Mouse (Mus musculus) bone marrow macrophage, adult 2 months (primary cell): ENCODE results near the gene Plvap. TPM values are rescaled to one million over a fixed set of nuclear protein-coding genes. Genes with fewer than 3 reads are reported as not detected.
"Not testable (repeated sequence)": the region's sequence is repeated elsewhere in the genome, so short reads cannot be mapped to it uniquely, and the experiment has no call there.

Experiments
- H3K27ac ChIP-seq: 2 replicates; pipeline ENCODE4 v1.5.1; 2012; ENCODE audit warnings: low read depth, low read length; ENCODE audit not compliant: insufficient read depth
- H3K4me1 ChIP-seq: 2 replicates; pipeline ENCODE4 v1.6.1; 2012; ENCODE audit warnings: low read length; ENCODE audit not compliant: control insufficient read depth, insufficient read depth
- H3K4me3 ChIP-seq: 2 replicates; pipeline ENCODE4 v1.5.1; 2012; ENCODE audit warnings: mild to moderate bottlenecking, low read length, moderate library complexity; ENCODE audit not compliant: insufficient read depth
- CTCF ChIP-seq: IDR thresholded peaks from 2 replicates; pipeline ENCODE4 v1.5.1; 2012; ENCODE audit warnings: low read depth, mild to moderate bottlenecking, low read length, moderate library complexity
- POLR2A ChIP-seq: IDR thresholded peaks from 2 replicates; pipeline ENCODE4 v1.6.1; 2012; ENCODE audit warnings: mild to moderate bottlenecking, low read depth, low read length, borderline replicate concordance
- polyA plus RNA-seq: library from polyadenylated mRNA; stranded (reverse); fragments of >200 nt; gene quantifications from 2 replicates; pipeline ENCODE4 v1.2.4, GENCODE M21; 2012; ENCODE audit not compliant: missing spikeins, insufficient read depth, insufficient read length

Plvap gene
- polyA plus RNA-seq, 1 experiment, result not detected

DNA sequence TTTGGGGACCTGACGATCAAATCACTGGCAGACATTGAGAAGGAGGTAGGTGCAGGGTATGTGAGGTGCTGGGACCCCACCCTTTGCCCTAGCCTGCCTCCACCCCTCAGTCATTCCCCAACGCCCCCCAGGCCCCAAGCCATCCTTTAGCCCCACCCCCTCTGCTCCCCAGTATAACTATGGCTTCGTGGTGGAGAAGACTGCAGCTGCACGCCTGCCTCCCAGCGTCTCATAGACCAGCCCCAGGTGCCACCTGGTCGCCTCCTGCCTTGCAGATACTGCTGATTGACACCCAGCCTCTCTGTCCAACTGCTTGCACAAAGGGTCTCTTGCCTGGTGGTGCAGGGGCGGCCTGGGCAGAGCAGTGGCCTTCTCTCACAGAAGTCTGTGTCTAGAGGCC, 36.0 kb upstream of the Plvap start:
- TF ChIP-seq POLR2A (no peak), CTCF (no peak)
- no peak overlapping the region for H3K4me3 ChIP-seq
- peaks cover 4% of the 10 kb centered on the region for H3K4me1 ChIP-seq
- H3K27ac ChIP-seq, result no peak overlapping the region

GRCm38 (mm10) chr8:71545053-71545452, 33.5 kb upstream of the Plvap start:
- TF ChIP-seq POLR2A (no peak), CTCF (no peak)
- no peak overlapping the region for H3K4me3 ChIP-seq
- peaks cover 15% of the 10 kb centered on the region for H3K4me1 ChIP-seq
- H3K27ac ChIP-seq, result no peak overlapping the region

DNA sequence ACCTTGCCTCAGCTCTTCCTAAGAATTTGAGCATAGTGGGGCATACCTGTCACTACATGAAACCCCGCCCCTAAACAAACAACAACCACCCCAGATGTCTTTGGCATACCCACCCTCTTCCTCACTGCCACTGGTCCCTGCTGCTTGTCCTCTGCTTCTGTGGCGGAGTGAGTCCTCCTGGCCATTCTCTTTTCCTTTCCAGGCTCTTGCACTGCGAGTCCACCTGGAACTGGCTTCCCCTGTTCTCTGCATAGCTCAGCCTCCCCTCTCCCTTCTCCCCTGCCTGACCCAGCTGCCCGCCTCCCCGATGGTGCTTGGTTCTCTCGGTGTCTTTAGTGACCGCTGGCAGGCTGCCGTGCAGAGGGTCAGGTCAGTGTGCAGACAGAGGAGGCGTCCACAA, 32.2 kb upstream of the Plvap start:
- TF ChIP-seq CTCF (no peak), POLR2A (no peak)
- peaks cover 15% of the 10 kb centered on the region for H3K4me1 ChIP-seq
- H3K27ac ChIP-seq, result no peak overlapping the region
- H3K4me3 ChIP-seq, result peak overlapping the region; percentile 93

- peak within 1 kb of the TSS; percentile 58 for H3K27ac ChIP-seq
- TF ChIP-seq CTCF, result no peak
- TF ChIP-seq POLR2A, result no peak
- peak within 1 kb of the TSS; percentile 93 for H3K4me3 ChIP-seq
- H3K4me1 ChIP-seq, result peaks cover 22% of the 10 kb centered on the region
These were observed 31.2 kb upstream of the Plvap start, which contains the start of gene Mvb12a for GRCm38 (mm10) chr8:71542632-71543343. Gene Mvb12a (plus strand): TSS chr8:71542922.

DNA sequence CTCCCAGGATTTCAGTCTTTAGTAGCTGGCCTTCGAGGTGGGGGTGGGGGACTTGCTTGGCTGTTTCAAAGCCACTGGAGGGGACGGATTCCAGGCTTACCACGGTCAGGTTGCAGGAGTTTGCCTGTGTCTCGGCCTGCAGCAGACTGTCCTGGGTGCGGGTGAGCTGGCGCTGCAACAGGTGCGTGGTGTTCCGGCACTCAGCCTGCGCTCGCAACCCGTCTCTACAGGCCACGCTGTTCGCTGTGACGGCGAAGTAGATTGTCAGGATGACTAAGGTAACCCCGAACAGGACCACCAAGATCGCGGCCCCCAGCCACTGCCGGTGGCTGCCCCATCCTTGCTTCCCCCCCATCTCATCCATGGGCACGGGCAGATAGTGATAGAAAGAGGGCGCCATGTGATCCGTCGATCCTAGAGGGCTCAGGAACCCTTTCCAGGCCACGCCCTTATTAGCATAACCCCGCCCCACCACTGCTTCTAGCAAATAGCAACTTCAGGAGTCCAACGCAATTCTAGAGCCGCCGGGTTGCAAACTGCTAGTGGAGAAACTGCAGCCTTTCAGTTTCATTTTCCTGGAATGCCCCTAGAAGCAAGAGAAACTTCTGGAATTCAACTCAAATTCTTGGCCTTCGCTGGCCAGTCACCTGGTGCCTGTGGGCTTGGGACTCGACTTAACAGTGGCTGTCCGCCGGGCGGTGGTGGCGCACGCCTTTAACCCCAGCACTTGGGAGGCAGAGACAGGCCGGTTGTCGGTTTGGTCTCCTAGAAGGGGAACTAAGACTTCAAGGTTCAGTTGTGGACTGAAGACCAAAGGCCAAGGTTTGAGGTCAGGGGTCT, 25.7 kb upstream of the Plvap start, which contains the start of gene Bst2:
Bst2 (minus strand) TSS at position 429 of the 840 bp plus-strand sequence.
- peaks cover 38% of the 10 kb centered on the region for H3K4me1 ChIP-seq
- TF ChIP-seq CTCF (no peak), POLR2A (no peak)
- peak within 1 kb of the TSS; percentile 98 for H3K4me3 ChIP-seq
- peak within 1 kb of the TSS; percentile 89 for H3K27ac ChIP-seq

DNA sequence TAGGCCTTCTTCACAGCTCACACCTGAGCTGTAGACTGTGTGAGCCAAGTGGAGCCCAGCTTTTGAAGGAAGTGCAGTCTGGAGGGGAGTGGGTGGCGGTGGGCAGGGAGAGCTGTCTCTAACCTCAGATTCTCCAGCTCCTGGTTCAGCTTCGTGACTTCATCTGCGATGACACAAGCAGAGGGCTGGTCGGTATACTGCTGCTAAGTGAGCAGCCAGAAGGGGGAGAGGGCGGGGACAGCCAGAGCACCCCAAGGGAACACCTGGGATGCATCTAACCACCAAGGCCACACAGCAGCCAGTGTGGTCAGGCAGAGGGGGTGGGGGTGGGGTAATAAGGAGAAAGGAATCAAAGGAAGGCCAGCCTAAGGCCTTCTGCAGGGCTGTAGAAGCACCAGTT, 24.1 kb upstream of the Plvap start:
- Histone ChIP-seq H3K4me1 (peaks cover 33% of the 10 kb centered on the region), H3K4me3 (peak overlapping the region; percentile 98), H3K27ac (no peak overlapping the region)
- TF ChIP-seq CTCF (no peak), POLR2A (no peak)

GRCm38 (mm10) chr8:71534263-71534810, 22.8 kb upstream of the Plvap start:
- no peak for TF ChIP-seq POLR2A
- TF ChIP-seq CTCF, result no peak
- no peak overlapping the region for H3K27ac ChIP-seq
- no peak overlapping the region for H3K4me3 ChIP-seq
- peaks cover 43% of the 10 kb centered on the region for H3K4me1 ChIP-seq

- H3K4me3 ChIP-seq, result not testable (repeated sequence)
- TF ChIP-seq CTCF, result peak; percentile 30; the same call in 1 of the 2 replicates
- Histone ChIP-seq H3K4me1 (peaks cover 63% of the 10 kb centered on the region), H3K27ac (peak overlapping the region; percentile 80)
These were observed 19.3 kb upstream of the Plvap start for GRCm38 (mm10) chr8:71530735-71531467.

- TF ChIP-seq POLR2A (no peak), CTCF (no peak)
- Histone ChIP-seq H3K27ac (peak overlapping the region; percentile 98), H3K4me1 (peaks cover 51% of the 10 kb centered on the region), H3K4me3 (no peak overlapping the region)
These were observed 17.0 kb upstream of the Plvap start for GRCm38 (mm10) chr8:71528362-71529073.
